ENCODE assay signal across 8 mouse cellular contexts in genomic region chr11:61342505-61343420, GRCm38 (mm10). TPM values are rescaled to one million over a fixed set of nuclear protein-coding genes. Genes with fewer than 3 reads are reported as not detected.
DNase-seq lines count a peak whose midpoint lies in the region; ATAC-seq and TF ChIP-seq lines count a peak whose summit lies in the region.

TSS of gene Slc47a2 (minus strand) at chr11:61342860.

- no peak for TF ChIP-seq POLR2A in kidney, adult 2 months (IDR thresholded peaks at IDR 0.05; ENCODE audit: low read depth, low read length)
- no peak for TF ChIP-seq POLR2A in brain, embryonic 14.5 days (IDR thresholded peaks at IDR 0.05; ENCODE audit: borderline replicate concordance, extremely low read depth, insufficient read depth, insufficient read length, poor library complexity, severe bottlenecking)

- WGBS in kidney, adult 2 months, result 5% methylated on average over 60 of the region's 61 CpGs
- WGBS in heart, embryonic 16.5 days, result 3% methylated on average over 60 of the region's 61 CpGs
- WGBS in limb, embryonic 10.5 days, result 4% methylated on average over 61 of the region's 61 CpGs
- WGBS in midbrain, embryonic 16.5 days, result 3% methylated on average over 61 of the region's 61 CpGs

- no peaks in the 10 kb centered on the region for H3K9me3 ChIP-seq in heart, embryonic 16.5 days (replicated peaks; ENCODE audit: control insufficient read depth, low read length)
- H3K9me3 ChIP-seq in limb, embryonic 10.5 days (replicated peaks), result no peaks in the 10 kb centered on the region
- no peaks in the 10 kb centered on the region for H3K9me3 ChIP-seq in midbrain, embryonic 16.5 days (replicated peaks; ENCODE audit: control insufficient read depth, low read length, poor library complexity, severe bottlenecking)

- H3K27ac ChIP-seq in kidney, adult 2 months (ENCODE audit: insufficient read depth, low read depth, low read length), result no peak within 1 kb of the TSS
- H3K27ac ChIP-seq in heart, embryonic 16.5 days (ENCODE audit: low read length), result no peak within 1 kb of the TSS
- no peak within 1 kb of the TSS for H3K27ac ChIP-seq in limb, embryonic 10.5 days
- H3K27ac ChIP-seq in midbrain, embryonic 16.5 days (ENCODE audit: low read length), result no peak within 1 kb of the TSS

- TF ChIP-seq CTCF in kidney, adult 2 months (conservative IDR thresholded peaks at IDR 0.05; ENCODE audit: insufficient read depth, insufficient read length, low read depth, low read length), result peak; percentile 34; the same call in 1 of the 2 replicates
- peak; percentile 63 for TF ChIP-seq CTCF in brain, embryonic 14.5 days (IDR thresholded peaks at IDR 0.05; ENCODE audit: borderline replicate concordance, extremely low read depth, insufficient read depth, insufficient read length)

- peaks cover 1% of the 10 kb centered on the region; the same call in 1 of the 2 replicates for H3K36me3 ChIP-seq in kidney, adult 2 months (ENCODE audit: control insufficient read depth, insufficient read depth, low read length)
- H3K36me3 ChIP-seq in heart, embryonic 16.5 days (ENCODE audit: control insufficient read depth, insufficient read depth), result no peaks in the 10 kb centered on the region; the same call in 1 of the 2 replicates
- H3K36me3 ChIP-seq in limb, embryonic 10.5 days, result no peaks in the 10 kb centered on the region
- H3K36me3 ChIP-seq in midbrain, embryonic 16.5 days (ENCODE audit: control insufficient read depth, insufficient read depth, low read length), result no peaks in the 10 kb centered on the region

- DNase-seq in kidney, adult 2 months, result peak; percentile 64
- DNase-seq in kidney, adult 9 months, result no peak
- peak; percentile 38 for DNase-seq in brain, embryonic 14.5 days (ENCODE audit: low read depth)
- DNase-seq in limb, embryonic 10.5 days (ENCODE audit: low spot score), result peak; percentile 50
- no peak for DNase-seq in urinary bladder, adult 2 months (ENCODE audit: low spot score)
- DNase-seq in spleen, adult 18-20 months, result no peak

- H3K9ac ChIP-seq in heart, embryonic 16.5 days (ENCODE audit: low read length), result peak within 1 kb of the TSS; percentile 62
- H3K9ac ChIP-seq in midbrain, embryonic 16.5 days (ENCODE audit: low read depth, low read length), result peak within 1 kb of the TSS; percentile 52

- H3K4me3 ChIP-seq in kidney, adult 2 months (ENCODE audit: insufficient read depth, low read depth, low read length), result no peak within 1 kb of the TSS; the same call in 1 of the 2 replicates
- H3K4me3 ChIP-seq in heart, embryonic 16.5 days (ENCODE audit: low read length), result peak within 1 kb of the TSS; percentile 54
- H3K4me3 ChIP-seq in limb, embryonic 10.5 days, result peak within 1 kb of the TSS; percentile 48
- H3K4me3 ChIP-seq in midbrain, embryonic 16.5 days (ENCODE audit: low read depth, low read length), result peak within 1 kb of the TSS; percentile 44

- H3K27me3 ChIP-seq in kidney, adult 2 months (replicated peaks; ENCODE audit: control insufficient read depth, insufficient read depth, low read length), result no peaks in the 10 kb centered on the region
- H3K27me3 ChIP-seq in heart, embryonic 16.5 days (ENCODE audit: control insufficient read depth, insufficient read depth, low read length), result peaks cover 15% of the 10 kb centered on the region
- peaks cover 79% of the 10 kb centered on the region for H3K27me3 ChIP-seq in limb, embryonic 10.5 days (ENCODE audit: low read depth, poor library complexity, severe bottlenecking)
- H3K27me3 ChIP-seq in midbrain, embryonic 16.5 days (ENCODE audit: control insufficient read depth, insufficient read depth, low read depth, low read length), result peaks cover 18% of the 10 kb centered on the region

- peak; percentile 60 for ATAC-seq in heart, embryonic 16.5 days (replicated peaks; ENCODE audit: extremely low read depth, insufficient read depth, low FRiP score)
- ATAC-seq in midbrain, embryonic 16.5 days, result no peak

- peak within 1 kb of the TSS; percentile 86 for H3K4me2 ChIP-seq in heart, embryonic 16.5 days (ENCODE audit: low read depth, low read length)
- peak within 1 kb of the TSS; percentile 74 for H3K4me2 ChIP-seq in midbrain, embryonic 16.5 days (ENCODE audit: low read length)

- H3K4me1 ChIP-seq in kidney, adult 2 months (ENCODE audit: control insufficient read depth, insufficient read depth, low read length), result no peaks in the 10 kb centered on the region; the same call in 1 of the 2 replicates
- peaks cover 10% of the 10 kb centered on the region; the same call in 1 of the 2 replicates for H3K4me1 ChIP-seq in heart, embryonic 16.5 days (ENCODE audit: control insufficient read depth, insufficient read depth, low read length)
- H3K4me1 ChIP-seq in limb, embryonic 10.5 days, result peaks cover 7% of the 10 kb centered on the region
- peaks cover 5% of the 10 kb centered on the region for H3K4me1 ChIP-seq in midbrain, embryonic 16.5 days (ENCODE audit: control insufficient read depth, insufficient read depth, low read length)

RNA-seq across cellular contexts. Expression of gene Slc47a2, which starts in this region (rescaled TPM):
- polyA plus RNA-seq in kidney, adult 2 months (2012; rRNA removed), result 0.11 and 1.5 TPM in 2 replicates
- polyA plus RNA-seq in brain, embryonic 14.5 days (2012; rRNA removed), result not detected in 2 replicates
- 0.07 and 0.24 TPM in 2 replicates for polyA plus RNA-seq in heart, embryonic 16.5 days (2015; fragmentation: Nextera tagmentation; extraction: Ambion mirVana)
- polyA plus RNA-seq in limb, embryonic 10.5 days (2016; fragmentation: Nextera tagmentation; extraction: Ambion mirVana), result not detected in 2 replicates
- polyA plus RNA-seq in midbrain, embryonic 16.5 days (2015; fragmentation: Nextera tagmentation; extraction: Ambion mirVana), result 0.09 TPM in 1 of 2 replicates, not detected in the other
- 0.25 and 0.41 TPM in 2 replicates for polyA plus RNA-seq in urinary bladder, adult 2 months (2012; rRNA removed)

Comparison
In these comparisons a context has a peak if more than half of its experiments do, and no peak if none do; other contexts are left out.
1. Peak in DNase-seq in brain, embryonic 14.5 days; RNA of the gene not detected or under 1 TPM.
2. Peak in ATAC-seq, H3K4me3 ChIP-seq, H3K9ac ChIP-seq and H3K4me2 ChIP-seq in heart, embryonic 16.5 days; RNA of the gene not detected or under 1 TPM.
3. Peak in DNase-seq and H3K4me3 ChIP-seq in limb, embryonic 10.5 days; RNA of the gene not detected or under 1 TPM.